Mouse (Mus musculus): ENCODE measurements at regions not wholly inside any gene's neighbourhood (a gene's known extent, or its start where the extent isn't known, plus 50 kb on each side); places are given as distances from the start of the nearest gene placed in this dataset.

- DNase-seq (ENCODE audit: low spot score in 2 of 2) = no peak
Observed at GRCm38 (mm10) chr4:131366656-131367055, 422.5 kb downstream of the Matn1 start.

- DNase-seq (ENCODE audit: low spot score in 2 of 2) = no peak
Observed at GRCm38 (mm10) chr4:131372517-131372916, 428.3 kb downstream of the Matn1 start.

- no peak for DNase-seq (ENCODE audit: low spot score in 2 of 2)
Observed at GRCm38 (mm10) chr4:131373172-131373571, 429.0 kb downstream of the Matn1 start.

GRCm38 (mm10) chr4:131374527-131375290, 430.5 kb downstream of the Matn1 start:
- no peak for DNase-seq (ENCODE audit: low spot score in 2 of 2)

- DNase-seq (ENCODE audit: low spot score in 2 of 2) = no peak
Observed at GRCm38 (mm10) chr4:131381063-131381462, 436.9 kb downstream of the Matn1 start.

GRCm38 (mm10) chr4:131381529-131381928, 437.3 kb downstream of the Matn1 start:
- DNase-seq (ENCODE audit: low spot score in 2 of 2) = no peak

- peak; percentile 38 to 65 for DNase-seq (ENCODE audit: low spot score in 2 of 2)
Observed at GRCm38 (mm10) chr4:131383862-131384261, 439.7 kb downstream of the Matn1 start.

- peak in 1 of 2 experiments; percentile 62 for DNase-seq (ENCODE audit: low spot score in 2 of 2)
Observed at GRCm38 (mm10) chr4:131386961-131387360, 442.8 kb downstream of the Matn1 start.

GRCm38 (mm10) chr4:131391119-131391923, 446.8 kb downstream of the Ptpru start:
- no peak for DNase-seq (ENCODE audit: low spot score in 2 of 2)

- DNase-seq (ENCODE audit: low spot score in 2 of 2) = no peak
Observed at GRCm38 (mm10) chr4:131391924-131392297, 446.2 kb downstream of the Ptpru start.

- DNase-seq (ENCODE audit: low spot score in 2 of 2) = no peak
Observed at GRCm38 (mm10) chr4:131392478-131392877, 445.6 kb downstream of the Ptpru start.

GRCm38 (mm10) chr4:131396226-131396840, 441.8 kb downstream of the Ptpru start:
- DNase-seq (ENCODE audit: low spot score in 2 of 2) = no peak

GRCm38 (mm10) chr4:131397161-131397560, 440.9 kb downstream of the Ptpru start:
- no peak for DNase-seq (ENCODE audit: low spot score in 2 of 2)

- peak in 1 of 2 experiments; percentile 42 for DNase-seq (ENCODE audit: low spot score in 2 of 2)
Observed at GRCm38 (mm10) chr4:131400756-131401155, 437.3 kb downstream of the Ptpru start.

GRCm38 (mm10) chr4:131401255-131401654, 436.8 kb downstream of the Ptpru start:
- no peak for DNase-seq (ENCODE audit: low spot score in 2 of 2)

- DNase-seq (ENCODE audit: low spot score in 2 of 2) = peak; percentile 45 to 55
Observed at GRCm38 (mm10) chr4:131405376-131406017, 432.6 kb downstream of the Ptpru start.

GRCm38 (mm10) chr4:131407464-131407863, 430.6 kb downstream of the Ptpru start:
- no peak for DNase-seq (ENCODE audit: low spot score in 2 of 2)

- DNase-seq (ENCODE audit: low spot score in 2 of 2) = no peak
Observed at GRCm38 (mm10) chr4:131408644-131409043, 429.4 kb downstream of the Ptpru start.

GRCm38 (mm10) chr4:131409805-131410204, 428.3 kb downstream of the Ptpru start:
- no peak for DNase-seq (ENCODE audit: low spot score in 2 of 2)

- no peak for DNase-seq (ENCODE audit: low spot score in 2 of 2)
Observed at GRCm38 (mm10) chr4:131411936-131412335, 426.2 kb downstream of the Ptpru start.

GRCm38 (mm10) chr4:131413380-131413779, 424.7 kb downstream of the Ptpru start:
- DNase-seq (ENCODE audit: low spot score in 2 of 2) = no peak

- peak in 1 of 2 experiments; percentile 27 for DNase-seq (ENCODE audit: low spot score in 2 of 2)
Observed at GRCm38 (mm10) chr4:131415453-131415852, 422.6 kb downstream of the Ptpru start.

Data from left cerebral cortex, adult 9 months (tissue).